Mouse (Mus musculus) intestine, postnatal 0 days (tissue): ENCODE results near the gene Bmper. TPM values are rescaled to one million over a fixed set of nuclear protein-coding genes. Genes with fewer than 3 reads are reported as not detected.
A peak's percentile ranks its signal among the peaks of the same experiment; 100 is the strongest.

ENCODE experiments used
- ATAC-seq: fragments of 200-750 bp; cut with Nextera tagmentation; 2 replicates; pipeline ENCODE4 v1.8.0; 2017; ENCODE audit warnings: mild to moderate bottlenecking, moderate TSS enrichment, moderate library complexity
- H3K27ac ChIP-seq: fragments of 300-500 bp; sonication (generic); 2 replicates; pipeline ENCODE4 v1.5.1; 2014; ENCODE audit warnings: mild to moderate bottlenecking, low read depth, low read length, moderate library complexity
- H3K27me3 ChIP-seq: fragments of 300-500 bp; sonication (generic); replicated peaks from 2 replicates; pipeline ENCODE4 v1.6.1; 2014; ENCODE audit warnings: low read length, mixed read lengths; ENCODE audit not compliant: control insufficient read depth, insufficient read depth
- H3K36me3 ChIP-seq: fragments of 300-500 bp; sonication (generic); 2 replicates; pipeline ENCODE4 v1.6.1; 2014; ENCODE audit warnings: mild to moderate bottlenecking, moderate library complexity; ENCODE audit not compliant: control insufficient read depth, insufficient read depth
- H3K4me1 ChIP-seq: fragments of 300-500 bp; sonication (generic); replicated peaks from 2 replicates; pipeline ENCODE4 v1.6.1; 2014; ENCODE audit warnings: antibody characterized with exemption, low read length, mixed read lengths; ENCODE audit not compliant: control insufficient read depth, insufficient read depth
- H3K4me2 ChIP-seq: fragments of 300-500 bp; sonication (generic); replicated peaks from 2 replicates; pipeline ENCODE4 v1.6.1; 2014; ENCODE audit warnings: low read depth, mild to moderate bottlenecking, moderate library complexity
- H3K4me3 ChIP-seq: fragments of 300-500 bp; sonication (generic); 2 replicates; pipeline ENCODE4 v1.5.1; 2014; ENCODE audit warnings: low read depth, low read length
- H3K9ac ChIP-seq: fragments of 300-500 bp; sonication (generic); 2 replicates; pipeline ENCODE4 v1.6.1; 2014; ENCODE audit warnings: mild to moderate bottlenecking, low read depth, low read length
- H3K9me3 ChIP-seq: fragments of 300-500 bp; sonication (generic); 2 replicates; pipeline ENCODE4 v1.6.1; 2016; ENCODE audit warnings: mixed run types; ENCODE audit not compliant: control insufficient read depth
- CTCF ChIP-seq: sonication (generic); IDR thresholded peaks from 2 replicates; pipeline ENCODE4 v1.5.1; 2016; ENCODE audit warnings: low read depth, mild to moderate bottlenecking, control low read depth, antibody characterized with exemption, moderate library complexity
- WGBS: fragments of 180-500 bp; shearing (Covaris S2); extraction: QIAGEN DNeasy Blood & Tissue Kit; methylation state at CpG from one replicate; pipeline ENCODE4 v1.1.7; 2014; 5-methylcytosine and 5-hydroxymethylcytosine counted together
- polyA plus RNA-seq: library from polyadenylated mRNA; unstranded; fragments of >200 nt; fragmentation: Nextera tagmentation; extraction: Ambion mirVana; gene quantifications from 2 replicates; pipeline ENCODE4 v1.2.1, GENCODE M21; 2015

Gene Bmper
- 4.1 and 4.2 TPM in 2 replicates for polyA plus RNA-seq

GRCm38 (mm10) chr9:23222841-23223548, at the start of gene Bmper:
TSS of gene Bmper (plus strand) at chr9:23223076.
- Histone ChIP-seq H3K4me3 (peak within 1 kb of the TSS; percentile 66), H3K9ac (peak within 1 kb of the TSS; percentile 41), H3K36me3 (no peaks in the 10 kb centered on the region), H3K4me1 (no peaks in the 10 kb centered on the region), H3K27me3 (peaks cover 38% of the 10 kb centered on the region), H3K27ac (0 out of 2 replicates have a peak within 1 kb of the TSS, but pooled peaks have one; percentile 10), H3K9me3 (no peaks in the 10 kb centered on the region), H3K4me2 (peak within 1 kb of the TSS; percentile 98)
- ATAC-seq = peak; percentile 65
- under 1% methylated on average over 77 of the region's 86 CpGs for WGBS
- TF ChIP-seq CTCF = no peak

GRCm38 (mm10) chr9:23177476-23177875, 45.4 kb upstream of the Bmper start:
- Histone ChIP-seq H3K9me3 (no peaks in the 10 kb centered on the region), H3K4me1 (no peaks in the 10 kb centered on the region), H3K36me3 (no peaks in the 10 kb centered on the region), H3K9ac (no peak overlapping the region), H3K4me3 (no peak overlapping the region), H3K27ac (no peak overlapping the region), H3K27me3 (no peaks in the 10 kb centered on the region), H3K4me2 (no peak overlapping the region)
- ATAC-seq = no peak
- WGBS = 87% methylated on average over 4 of the region's 4 CpGs
- TF ChIP-seq CTCF = no peak

GRCm38 (mm10) chr9:23187181-23187580, 35.7 kb upstream of the Bmper start:
- Histone ChIP-seq H3K4me3 (no peak overlapping the region), H3K27me3 (no peaks in the 10 kb centered on the region), H3K9ac (no peak overlapping the region), H3K36me3 (no peaks in the 10 kb centered on the region), H3K27ac (no peak overlapping the region), H3K4me2 (no peak overlapping the region), H3K9me3 (no peaks in the 10 kb centered on the region), H3K4me1 (no peaks in the 10 kb centered on the region)
- WGBS = 70% methylated on average over 4 of the region's 4 CpGs
- ATAC-seq = no peak
- TF ChIP-seq CTCF = no peak

GRCm38 (mm10) chr9:23188136-23188535, 34.7 kb upstream of the Bmper start:
- H3K36me3 ChIP-seq = no peaks in the 10 kb centered on the region
- ATAC-seq = no peak
- no peaks in the 10 kb centered on the region for H3K9me3 ChIP-seq
- no peak overlapping the region for H3K27ac ChIP-seq
- H3K4me1 ChIP-seq = no peaks in the 10 kb centered on the region
- no peak overlapping the region for H3K4me2 ChIP-seq
- WGBS = 89% methylated on average over 4 of the region's 4 CpGs
- H3K4me3 ChIP-seq = no peak overlapping the region
- H3K9ac ChIP-seq = no peak overlapping the region
- no peak for TF ChIP-seq CTCF
- H3K27me3 ChIP-seq = no peaks in the 10 kb centered on the region

GRCm38 (mm10) chr9:23190950-23191349, 31.9 kb upstream of the Bmper start:
- no peak for ATAC-seq
- Histone ChIP-seq H3K27me3 (no peaks in the 10 kb centered on the region), H3K4me1 (no peaks in the 10 kb centered on the region), H3K4me3 (no peak overlapping the region), H3K9ac (no peak overlapping the region), H3K36me3 (no peaks in the 10 kb centered on the region), H3K4me2 (no peak overlapping the region), H3K9me3 (no peaks in the 10 kb centered on the region), H3K27ac (no peak overlapping the region)
- WGBS = 55% methylated on average over 1 of the region's 1 CpGs
- TF ChIP-seq CTCF = no peak

GRCm38 (mm10) chr9:23191431-23191830, 31.4 kb upstream of the Bmper start:
- no peak for ATAC-seq
- Histone ChIP-seq H3K27me3 (no peaks in the 10 kb centered on the region), H3K36me3 (no peaks in the 10 kb centered on the region), H3K4me1 (no peaks in the 10 kb centered on the region), H3K27ac (no peak overlapping the region), H3K4me3 (no peak overlapping the region), H3K4me2 (no peak overlapping the region), H3K9me3 (no peaks in the 10 kb centered on the region), H3K9ac (no peak overlapping the region)
- WGBS = 78% methylated on average over 2 of the region's 2 CpGs
- TF ChIP-seq CTCF = no peak
